Mouse (Mus musculus) hindbrain, embryonic 14.5 days (tissue): ENCODE results near the gene Cox8b. TPM values are rescaled to one million over a fixed set of nuclear protein-coding genes. Genes with fewer than 3 reads are reported as not detected.
"Not testable (repeated sequence)": the region's sequence is repeated elsewhere in the genome, so short reads cannot be mapped to it uniquely, and the experiment has no call there.

ENCODE experiments used
- ATAC-seq: fragments of 200-750 bp; cut with Nextera tagmentation; 2 replicates; pipeline ENCODE4 v1.8.0; 2017; ENCODE audit warnings: moderate number of reproducible peaks, mild to moderate bottlenecking, moderate TSS enrichment, moderate library complexity; ENCODE audit not compliant: low FRiP score
- DNase-seq: peaks from one replicate; pipeline ENCODE4 v3.0.0-alpha.2; 2015; ENCODE audit warnings: low spot score
- H3K27ac ChIP-seq: fragments of 300-500 bp; sonication (generic); 2 replicates; pipeline ENCODE4 v1.5.1; 2014; ENCODE audit warnings: mild to moderate bottlenecking, moderate library complexity
- H3K27me3 ChIP-seq: fragments of 300-500 bp; sonication (generic); 2 replicates; pipeline ENCODE4 v1.6.1; 2014; ENCODE audit warnings: mild to moderate bottlenecking, low read length, mixed read lengths; ENCODE audit not compliant: control insufficient read depth, insufficient read depth
- H3K36me3 ChIP-seq: fragments of 300-500 bp; sonication (generic); replicated peaks from 2 replicates; pipeline ENCODE4 v1.6.1; 2014; ENCODE audit not compliant: control insufficient read depth, insufficient read depth
- H3K4me1 ChIP-seq: fragments of 300-500 bp; sonication (generic); replicated peaks from 2 replicates; pipeline ENCODE4 v1.6.1; 2014; ENCODE audit warnings: antibody characterized with exemption, low read length, mixed read lengths; ENCODE audit not compliant: control insufficient read depth, insufficient read depth
- H3K4me2 ChIP-seq: fragments of 300-500 bp; sonication (generic); replicated peaks from 2 replicates; pipeline ENCODE4 v1.6.1; 2014; ENCODE audit warnings: mild to moderate bottlenecking, moderate library complexity
- H3K4me3 ChIP-seq: fragments of 300-500 bp; sonication (generic); replicated peaks from 2 replicates; pipeline ENCODE4 v1.5.1; 2014; ENCODE audit warnings: mild to moderate bottlenecking, low read length
- H3K9ac ChIP-seq: fragments of 300-500 bp; sonication (generic); 2 replicates; pipeline ENCODE4 v1.6.1; 2014
- H3K9me3 ChIP-seq: fragments of 300-500 bp; sonication (generic); 2 replicates; pipeline ENCODE4 v1.6.1; 2016; ENCODE audit warnings: low read length; ENCODE audit not compliant: control insufficient read depth
- WGBS: fragments of 180-500 bp; shearing (Covaris S2); extraction: QIAGEN DNeasy Blood & Tissue Kit; methylation state at CpG from one replicate; pipeline ENCODE4 v1.1.7; 2014; 5-methylcytosine and 5-hydroxymethylcytosine counted together
- polyA plus RNA-seq: library from polyadenylated mRNA; unstranded; fragments of >200 nt; fragmentation: Nextera tagmentation; extraction: Ambion mirVana; gene quantifications from 2 replicates; pipeline ENCODE4 v1.2.1, GENCODE M21; 2014

Gene Cox8b
- polyA plus RNA-seq, 1 experiment from 2014 or later, result not detected

GRCm38 (mm10) chr7:140905642-140906081, 5.4 kb upstream of the Cox8b start:
- 71% methylated on average over 2 of the region's 2 CpGs for WGBS
- Histone ChIP-seq H3K4me2 (no peak overlapping the region), H3K27me3 (no peaks in the 10 kb centered on the region), H3K4me1 (0 out of 2 replicates have a peak, but pooled peaks cover 4% of the 10 kb centered on the region), H3K27ac (no peak overlapping the region), H3K9me3 (no peaks in the 10 kb centered on the region), H3K4me3 (no peak overlapping the region), H3K36me3 (no peaks in the 10 kb centered on the region), H3K9ac (no peak overlapping the region)
- no peak for ATAC-seq
- DNase-seq, result no peak

- Histone ChIP-seq H3K4me1 (no peaks in the 10 kb centered on the region), H3K9ac (peak overlapping the region; percentile 25; the same call in 1 of the 2 replicates), H3K4me3 (no peak overlapping the region), H3K4me2 (no peak overlapping the region), H3K27ac (no peak overlapping the region), H3K9me3 (no peaks in the 10 kb centered on the region), H3K36me3 (peaks cover 15% of the 10 kb centered on the region), H3K27me3 (no peaks in the 10 kb centered on the region)
- 24% methylated on average over 13 of the region's 13 CpGs for WGBS
- DNase-seq (peak; percentile 78), ATAC-seq (peak; percentile 55; the same call in 1 of the 2 replicates)
These were observed 3.0 kb upstream of the Cox8b start for GRCm38 (mm10) chr7:140903212-140903611.

GRCm38 (mm10) chr7:140902036-140902875, 2.0 kb upstream of the Cox8b start:
- Histone ChIP-seq H3K4me1 (no peaks in the 10 kb centered on the region), H3K4me3 (no peak overlapping the region), H3K27me3 (no peaks in the 10 kb centered on the region), H3K9me3 (no peaks in the 10 kb centered on the region), H3K36me3 (peaks cover 25% of the 10 kb centered on the region), H3K27ac (no peak overlapping the region), H3K4me2 (no peak overlapping the region), H3K9ac (no peak overlapping the region)
- 81% methylated on average over 15 of the region's 15 CpGs for WGBS
- no peak for DNase-seq
- ATAC-seq, result no peak

GRCm38 (mm10) chr7:140899121-140899520, 1.1 kb downstream of the Cox8b start:
- Histone ChIP-seq H3K4me1 (no peaks in the 10 kb centered on the region), H3K36me3 (peaks cover 54% of the 10 kb centered on the region), H3K9ac (no peak overlapping the region), H3K4me2 (no peak overlapping the region), H3K4me3 (no peak overlapping the region), H3K27ac (no peak overlapping the region), H3K9me3 (no peaks in the 10 kb centered on the region), H3K27me3 (no peaks in the 10 kb centered on the region)
- ATAC-seq, result no peak
- no peak for DNase-seq
- WGBS, result 74% methylated on average over 3 of the region's 3 CpGs

GRCm38 (mm10) chr7:140897863-140898262, 2.4 kb downstream of the Cox8b start:
- H3K4me3 ChIP-seq, result no peak overlapping the region
- WGBS, result 93% methylated on average over 7 of the region's 7 CpGs
- DNase-seq (no peak), ATAC-seq (no peak)
- no peak overlapping the region for H3K27ac ChIP-seq
- no peak overlapping the region for H3K9ac ChIP-seq
- H3K36me3 ChIP-seq, result peaks cover 66% of the 10 kb centered on the region
- H3K9me3 ChIP-seq, result no peaks in the 10 kb centered on the region
- no peaks in the 10 kb centered on the region for H3K27me3 ChIP-seq
- H3K4me2 ChIP-seq, result no peak overlapping the region
- H3K4me1 ChIP-seq, result no peaks in the 10 kb centered on the region

- DNase-seq (no peak), ATAC-seq (no peak)
- H3K4me3 ChIP-seq, result no peak overlapping the region
- no peaks in the 10 kb centered on the region for H3K4me1 ChIP-seq
- H3K36me3 ChIP-seq, result peaks cover 87% of the 10 kb centered on the region
- no peak overlapping the region for H3K9ac ChIP-seq
- no peak overlapping the region for H3K4me2 ChIP-seq
- 95% methylated on average over 3 of the region's 3 CpGs for WGBS
- no peaks in the 10 kb centered on the region for H3K27me3 ChIP-seq
- no peaks in the 10 kb centered on the region for H3K9me3 ChIP-seq
- H3K27ac ChIP-seq, result no peak overlapping the region
These were observed 5.6 kb downstream of the Cox8b start for GRCm38 (mm10) chr7:140894611-140895010.

GRCm38 (mm10) chr7:140894031-140894430, 6.2 kb downstream of the Cox8b start:
- no peak overlapping the region for H3K9ac ChIP-seq
- H3K9me3 ChIP-seq, result no peaks in the 10 kb centered on the region
- H3K36me3 ChIP-seq, result peaks cover 87% of the 10 kb centered on the region
- WGBS, result 92% methylated on average over 7 of the region's 7 CpGs
- no peaks in the 10 kb centered on the region for H3K4me1 ChIP-seq
- no peaks in the 10 kb centered on the region for H3K27me3 ChIP-seq
- no peak for DNase-seq
- no peak overlapping the region for H3K4me3 ChIP-seq
- H3K4me2 ChIP-seq, result no peak overlapping the region
- ATAC-seq, result no peak
- H3K27ac ChIP-seq, result no peak overlapping the region

- not testable (repeated sequence) for H3K9me3 ChIP-seq, H3K4me2 ChIP-seq, DNase-seq, H3K9ac ChIP-seq, H3K27ac ChIP-seq, H3K4me3 ChIP-seq, H3K4me1 ChIP-seq, H3K27me3 ChIP-seq, ATAC-seq
- peaks cover 86% of the 10 kb centered on the region for H3K36me3 ChIP-seq
- WGBS, result 97% methylated on average over 16 of the region's 16 CpGs
These were observed 9.6 kb downstream of the Cox8b start for GRCm38 (mm10) chr7:140890636-140891035.

- WGBS, result under 1% methylated on average over 12 of the region's 12 CpGs
- Histone ChIP-seq H3K36me3 (peaks cover 25% of the 10 kb centered on the region), H3K9ac (peak overlapping the region; percentile 95), H3K27ac (peak overlapping the region; percentile 90), H3K4me3 (peak overlapping the region; percentile 91), H3K4me2 (peak overlapping the region; percentile 76), H3K4me1 (peaks cover 12% of the 10 kb centered on the region), H3K27me3 (no peaks in the 10 kb centered on the region), H3K9me3 (no peaks in the 10 kb centered on the region)
- DNase-seq (no peak), ATAC-seq (peak; percentile 61; the same call in 1 of the 2 replicates)
These were observed 17.8 kb downstream of the Cox8b start for GRCm38 (mm10) chr7:140882469-140882803.
